Mouse (Mus musculus): ENCODE results near the gene Fgfr2.

DNA sequence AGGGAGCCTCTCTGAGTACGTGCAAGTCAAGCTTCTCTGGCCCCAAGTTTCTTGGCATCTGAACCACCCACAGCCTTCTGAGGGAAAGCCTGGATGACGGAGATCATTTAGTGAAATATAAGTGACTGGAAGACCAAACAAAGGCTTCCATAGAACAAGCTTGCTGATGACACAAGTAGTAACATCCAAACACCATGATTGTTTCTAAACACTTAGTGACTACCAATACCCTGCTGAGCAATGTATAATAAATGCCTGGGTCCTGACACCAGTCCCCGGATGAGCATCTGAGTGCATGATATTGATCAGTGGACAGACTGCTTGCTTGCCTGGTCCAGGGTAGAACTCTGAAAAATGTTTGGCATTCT, 2284.5 kb downstream of the Fgfr2 start:
- TF ChIP-seq POLR2A (IDR thresholded peaks at IDR 0.05; ENCODE audit: low read depth, low read length) (no peak), CTCF (IDR thresholded peaks at IDR 0.05; ENCODE audit: extremely low read depth, insufficient read length, insufficient replicate concordance, low read depth, low read length) (no peak)

Measured in small intestine, adult 2 months (tissue).